Mouse (Mus musculus): ENCODE results near the gene Tmem79. TPM values are rescaled to one million over a fixed set of nuclear protein-coding genes. Genes with fewer than 3 reads are reported as not detected.
A peak's percentile ranks its signal among the peaks of the same experiment; 100 is the strongest.

Tmem79 gene
- polyA plus RNA-seq, 1 experiment = 12.8 TPM

DNA sequence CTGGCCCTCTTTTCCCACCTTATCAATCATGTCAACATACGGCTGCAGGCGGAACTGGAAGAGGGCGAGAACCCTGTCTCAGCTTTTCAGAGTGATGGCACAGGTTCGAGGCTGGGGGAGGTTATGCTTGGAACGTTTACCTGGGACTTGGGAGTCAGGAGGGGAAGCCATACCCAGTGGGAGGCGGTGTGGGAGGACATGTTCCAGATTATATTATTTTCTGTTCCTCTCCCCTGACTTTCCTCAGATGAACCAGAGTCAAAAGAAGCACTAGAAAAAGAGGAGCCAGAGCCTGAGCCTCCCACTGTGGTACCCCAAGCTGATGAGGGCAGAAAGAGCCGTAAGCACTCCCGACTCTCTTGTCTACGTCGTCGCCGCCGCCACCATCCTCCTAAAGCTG lies 14.8 kb upstream of the Tmem79 start:
- TF ChIP-seq EP300 (IDR thresholded peaks at IDR 0.05; ENCODE audit: insufficient read depth, low read depth, low read length) = no peak
- no peak for TF ChIP-seq CTCF (IDR thresholded peaks at IDR 0.05; ENCODE audit: low read depth, low read length)
- TF ChIP-seq POLR2A (IDR thresholded peaks at IDR 0.05; ENCODE audit: insufficient read depth, low read length) = no peak
- Histone ChIP-seq H3K27me3 (ENCODE audit: control insufficient read depth, insufficient read depth, low read length, poor library complexity, severe bottlenecking) (no peaks in the 10 kb centered on the region), H3K36me3 (ENCODE audit: control insufficient read depth, insufficient read depth, low read length, poor library complexity, severe bottlenecking) (peaks cover 88% of the 10 kb centered on the region), H3K9ac (ENCODE audit: low read depth, poor library complexity, severe bottlenecking) (no peak overlapping the region), H3K27ac (ENCODE audit: insufficient read depth, low read length) (no peak overlapping the region), H3K4me1 (ENCODE audit: control insufficient read depth, insufficient read depth, low read length) (no peaks in the 10 kb centered on the region), H3K9me3 (replicated peaks; ENCODE audit: control insufficient read depth, insufficient read depth, low read length, poor library complexity, severe bottlenecking) (no peaks in the 10 kb centered on the region), H3K4me3 (ENCODE audit: low read depth, low read length) (no peak overlapping the region)

DNA sequence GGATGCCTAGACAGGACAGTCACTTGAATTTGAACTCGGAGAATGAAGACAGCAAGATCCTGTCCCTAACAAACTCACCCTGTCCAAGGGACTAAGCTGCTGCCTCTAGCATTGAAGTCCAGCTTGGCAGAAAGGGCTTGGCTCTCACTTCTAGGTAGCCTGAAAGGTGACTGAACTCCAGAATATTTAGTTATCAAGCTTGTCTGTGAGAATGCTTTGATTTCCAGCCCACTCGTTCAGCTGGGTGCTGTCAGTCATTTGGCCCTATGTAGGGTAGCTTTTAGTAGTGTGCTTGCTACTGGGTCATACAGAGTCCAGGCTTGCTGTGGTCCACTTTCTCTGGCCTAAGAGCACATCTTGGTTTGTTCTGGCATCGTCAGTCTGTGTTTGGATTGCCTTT lies 3.1 kb upstream of the Tmem79 start:
- Histone ChIP-seq H3K27me3 (ENCODE audit: control insufficient read depth, insufficient read depth, low read length, poor library complexity, severe bottlenecking) (no peaks in the 10 kb centered on the region), H3K4me3 (ENCODE audit: low read depth, low read length) (no peak overlapping the region), H3K9ac (ENCODE audit: low read depth, poor library complexity, severe bottlenecking) (no peak overlapping the region), H3K4me1 (ENCODE audit: control insufficient read depth, insufficient read depth, low read length) (no peaks in the 10 kb centered on the region), H3K9me3 (replicated peaks; ENCODE audit: control insufficient read depth, insufficient read depth, low read length, poor library complexity, severe bottlenecking) (no peaks in the 10 kb centered on the region), H3K27ac (ENCODE audit: insufficient read depth, low read length) (no peak overlapping the region), H3K36me3 (ENCODE audit: control insufficient read depth, insufficient read depth, low read length, poor library complexity, severe bottlenecking) (peaks cover 25% of the 10 kb centered on the region)
- TF ChIP-seq EP300 (IDR thresholded peaks at IDR 0.05; ENCODE audit: insufficient read depth, low read depth, low read length) = no peak
- no peak for TF ChIP-seq POLR2A (IDR thresholded peaks at IDR 0.05; ENCODE audit: insufficient read depth, low read length)
- TF ChIP-seq CTCF (IDR thresholded peaks at IDR 0.05; ENCODE audit: low read depth, low read length) = no peak

DNA sequence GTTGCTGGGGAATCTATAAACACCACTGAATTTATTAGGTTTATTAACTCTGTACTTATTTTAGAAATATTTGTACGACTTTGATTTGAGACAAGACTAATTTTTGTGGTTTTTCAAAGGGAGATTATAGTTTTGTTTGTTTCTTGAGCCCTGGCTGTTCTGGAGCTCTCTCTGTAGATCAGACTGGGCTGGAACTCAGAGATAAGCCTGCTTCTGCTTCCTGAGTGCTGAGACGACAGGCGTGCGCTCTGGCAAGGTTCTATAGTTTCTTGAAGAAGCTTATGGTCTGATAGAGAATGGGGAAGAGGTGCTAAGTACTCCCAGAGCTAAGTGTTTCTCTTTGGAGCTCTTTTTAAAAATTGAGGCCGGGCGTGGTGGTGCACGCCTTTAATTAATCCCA lies 2.4 kb upstream of the Tmem79 start:
- no peak overlapping the region for H3K9ac ChIP-seq (ENCODE audit: low read depth, poor library complexity, severe bottlenecking)
- no peak overlapping the region for H3K27ac ChIP-seq (ENCODE audit: insufficient read depth, low read length)
- H3K4me3 ChIP-seq (ENCODE audit: low read depth, low read length) = no peak overlapping the region
- H3K36me3 ChIP-seq (ENCODE audit: control insufficient read depth, insufficient read depth, low read length, poor library complexity, severe bottlenecking) = peaks cover 18% of the 10 kb centered on the region
- H3K27me3 ChIP-seq (ENCODE audit: control insufficient read depth, insufficient read depth, low read length, poor library complexity, severe bottlenecking) = no peaks in the 10 kb centered on the region
- TF ChIP-seq CTCF (IDR thresholded peaks at IDR 0.05; ENCODE audit: low read depth, low read length) (no peak), POLR2A (IDR thresholded peaks at IDR 0.05; ENCODE audit: insufficient read depth, low read length) (no peak), EP300 (IDR thresholded peaks at IDR 0.05; ENCODE audit: insufficient read depth, low read depth, low read length) (no peak)
- H3K9me3 ChIP-seq (replicated peaks; ENCODE audit: control insufficient read depth, insufficient read depth, low read length, poor library complexity, severe bottlenecking) = no peaks in the 10 kb centered on the region
- no peaks in the 10 kb centered on the region for H3K4me1 ChIP-seq (ENCODE audit: control insufficient read depth, insufficient read depth, low read length)

DNA sequence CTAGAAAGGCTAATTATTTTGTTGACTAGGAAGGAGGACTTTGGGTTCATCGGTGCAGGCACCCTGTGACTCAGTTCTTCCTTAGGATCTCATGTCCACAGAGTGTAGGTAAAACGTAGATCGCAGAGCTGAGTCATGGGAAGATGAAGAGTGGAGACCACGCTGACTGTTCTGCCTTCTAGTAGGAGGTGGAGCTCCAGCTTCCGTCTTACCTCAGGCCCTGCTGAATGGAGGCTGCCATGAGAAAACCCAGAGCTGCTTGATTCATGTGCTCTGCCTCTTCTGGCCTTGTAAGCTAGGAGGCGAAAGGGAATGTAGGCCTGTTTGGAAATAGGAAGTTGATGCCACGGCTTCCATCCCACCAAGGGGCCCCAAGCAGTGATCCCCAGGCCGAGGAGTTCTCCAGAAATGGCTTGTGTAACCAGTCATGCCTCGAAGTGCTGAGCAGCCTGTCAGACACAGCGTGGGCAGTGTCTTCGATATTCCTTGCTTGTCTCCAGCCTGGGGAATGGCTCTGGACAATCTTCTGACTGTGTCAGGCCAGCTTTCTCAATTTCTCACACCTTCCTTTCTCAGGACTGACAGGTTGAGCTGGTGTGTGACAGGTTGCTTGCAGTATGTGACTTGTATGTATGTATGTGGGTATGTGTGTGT lies 1.5 kb upstream of the Tmem79 start:
- H3K36me3 ChIP-seq (ENCODE audit: control insufficient read depth, insufficient read depth, low read length, poor library complexity, severe bottlenecking) = peaks cover 10% of the 10 kb centered on the region
- TF ChIP-seq CTCF (IDR thresholded peaks at IDR 0.05; ENCODE audit: low read depth, low read length) (no peak), EP300 (IDR thresholded peaks at IDR 0.05; ENCODE audit: insufficient read depth, low read depth, low read length) (no peak), POLR2A (IDR thresholded peaks at IDR 0.05; ENCODE audit: insufficient read depth, low read length) (no peak)
- H3K4me1 ChIP-seq (ENCODE audit: control insufficient read depth, insufficient read depth, low read length) = no peaks in the 10 kb centered on the region
- peak overlapping the region; percentile 87; the same call in 1 of the 2 replicates for H3K9ac ChIP-seq (ENCODE audit: low read depth, poor library complexity, severe bottlenecking)
- H3K27ac ChIP-seq (ENCODE audit: insufficient read depth, low read length) = peak overlapping the region; percentile 51
- no peaks in the 10 kb centered on the region for H3K9me3 ChIP-seq (replicated peaks; ENCODE audit: control insufficient read depth, insufficient read depth, low read length, poor library complexity, severe bottlenecking)
- H3K4me3 ChIP-seq (ENCODE audit: low read depth, low read length) = peak overlapping the region; percentile 46
- no peaks in the 10 kb centered on the region for H3K27me3 ChIP-seq (ENCODE audit: control insufficient read depth, insufficient read depth, low read length, poor library complexity, severe bottlenecking)

DNA sequence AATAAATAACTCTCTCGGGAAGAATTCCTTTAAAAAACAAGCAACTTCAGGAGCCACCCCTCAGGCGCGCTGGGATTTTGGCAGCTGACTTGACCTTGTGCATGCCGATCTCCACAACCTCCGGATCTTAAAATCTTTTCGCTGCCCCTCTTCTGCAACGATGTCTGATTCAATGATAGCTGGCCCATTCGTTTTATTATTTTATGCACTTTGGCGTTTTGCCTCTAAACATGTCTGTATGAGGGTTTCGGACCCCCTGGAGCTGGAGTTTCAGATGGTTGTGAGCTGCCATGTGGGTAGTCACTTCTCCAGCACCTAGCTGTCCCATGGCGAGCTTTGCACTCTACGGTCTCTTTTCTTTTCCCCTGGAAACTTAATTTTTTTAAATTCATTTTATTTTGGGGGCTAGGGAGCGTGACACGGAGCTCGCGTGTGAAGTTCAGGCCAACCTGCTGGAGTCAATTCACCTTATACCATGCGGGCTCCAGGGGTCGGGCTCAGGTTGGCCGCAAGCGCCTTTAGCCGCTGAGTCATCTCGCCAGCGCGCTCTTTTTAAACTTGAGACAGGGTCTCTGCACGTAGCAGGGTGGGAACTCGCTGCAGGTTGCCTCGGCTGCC lies 403 bp downstream of the Tmem79 start:
- Histone ChIP-seq H3K4me3 (ENCODE audit: low read depth, low read length) (peak overlapping the region; percentile 92), H3K9ac (ENCODE audit: low read depth, poor library complexity, severe bottlenecking) (peak overlapping the region; percentile 87), H3K27me3 (ENCODE audit: control insufficient read depth, insufficient read depth, low read length, poor library complexity, severe bottlenecking) (no peaks in the 10 kb centered on the region), H3K9me3 (replicated peaks; ENCODE audit: control insufficient read depth, insufficient read depth, low read length, poor library complexity, severe bottlenecking) (no peaks in the 10 kb centered on the region), H3K4me1 (ENCODE audit: control insufficient read depth, insufficient read depth, low read length) (no peaks in the 10 kb centered on the region), H3K27ac (ENCODE audit: insufficient read depth, low read length) (peak overlapping the region; percentile 83), H3K36me3 (ENCODE audit: control insufficient read depth, insufficient read depth, low read length, poor library complexity, severe bottlenecking) (no peaks in the 10 kb centered on the region; the same call in 1 of the 2 replicates)
- TF ChIP-seq POLR2A (IDR thresholded peaks at IDR 0.05; ENCODE audit: insufficient read depth, low read length) (no peak), CTCF (IDR thresholded peaks at IDR 0.05; ENCODE audit: low read depth, low read length) (no peak), EP300 (IDR thresholded peaks at IDR 0.05; ENCODE audit: insufficient read depth, low read depth, low read length) (no peak)

DNA sequence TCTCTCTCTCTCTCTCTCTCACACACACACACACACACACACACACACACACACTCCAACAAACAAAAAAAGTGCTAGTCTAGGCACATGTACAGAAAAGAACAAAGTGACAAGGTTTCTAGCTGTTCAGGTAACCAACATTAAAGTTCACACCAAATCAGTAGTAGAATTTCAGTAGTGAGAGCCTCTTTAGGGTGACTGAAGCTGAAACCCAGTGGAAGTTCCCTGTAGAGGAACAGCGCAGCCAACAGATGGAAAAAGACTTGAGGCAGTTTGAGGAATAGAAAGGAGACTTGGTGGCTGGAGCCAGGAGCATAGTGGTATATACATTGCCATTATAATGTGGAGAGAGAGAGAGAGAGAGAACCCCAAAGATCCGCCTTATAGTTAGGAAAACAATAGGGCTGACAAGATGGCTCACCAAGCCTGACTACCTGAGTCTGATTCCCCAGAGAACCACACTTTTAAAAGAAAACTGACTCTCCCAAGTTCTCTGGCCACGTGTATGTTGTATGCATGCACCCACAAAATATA lies 979 bp downstream of the Tmem79 start:
- Histone ChIP-seq H3K4me3 (ENCODE audit: low read depth, low read length) (peak overlapping the region; percentile 92), H3K27ac (ENCODE audit: insufficient read depth, low read length) (peak overlapping the region; percentile 83), H3K9me3 (replicated peaks; ENCODE audit: control insufficient read depth, insufficient read depth, low read length, poor library complexity, severe bottlenecking) (no peaks in the 10 kb centered on the region), H3K36me3 (ENCODE audit: control insufficient read depth, insufficient read depth, low read length, poor library complexity, severe bottlenecking) (no peaks in the 10 kb centered on the region), H3K4me1 (ENCODE audit: control insufficient read depth, insufficient read depth, low read length) (no peaks in the 10 kb centered on the region), H3K9ac (ENCODE audit: low read depth, poor library complexity, severe bottlenecking) (peak overlapping the region; percentile 87), H3K27me3 (ENCODE audit: control insufficient read depth, insufficient read depth, low read length, poor library complexity, severe bottlenecking) (no peaks in the 10 kb centered on the region)
- TF ChIP-seq EP300 (IDR thresholded peaks at IDR 0.05; ENCODE audit: insufficient read depth, low read depth, low read length) = no peak
- TF ChIP-seq CTCF (IDR thresholded peaks at IDR 0.05; ENCODE audit: low read depth, low read length) = no peak
- TF ChIP-seq POLR2A (IDR thresholded peaks at IDR 0.05; ENCODE audit: insufficient read depth, low read length) = no peak
